Mouse (Mus musculus) erythroblast, adult 5-6 weeks (primary cell): ENCODE measurements around the gene Arhgef10l. TPM values are rescaled to one million over a fixed set of nuclear protein-coding genes. Genes with fewer than 3 reads are reported as not detected.
"Not testable (repeated sequence)": the region's sequence is repeated elsewhere in the genome, so short reads cannot be mapped to it uniquely, and the experiment has no call there.

ENCODE experiments used
- ATAC-seq: replicated peaks from 2 replicates; pipeline ENCODE4 v1.8.0; 2016; ENCODE audit warnings: moderate number of reproducible peaks, mild to moderate bottlenecking, moderate TSS enrichment, inconsistent platforms; ENCODE audit not compliant: poor library complexity, low FRiP score, severe bottlenecking
- total RNA-seq, 2 experiments: library from RNA; stranded (forward) in 1 of 2; stranded (reverse) in 1 of 2; fragments of 150-400 nt in 1 of 2; fragments of 200-764, 138-1000 nt in 1 of 2; gene quantifications; 2 replicates each; pipeline versions ENCODE4 v1.2.3 to v1.2.4; 2015 to 2017; ENCODE audit warnings: low replicate concordance in 2 of 2

Gene Arhgef10l
- total RNA-seq, 2 experiments from 2014 or later = 2.6 to 7.3 TPM

GRCm38 (mm10) chr4:140584240-140584639, 81.6 kb downstream of the Arhgef10l start:
- no peak for ATAC-seq

DNA sequence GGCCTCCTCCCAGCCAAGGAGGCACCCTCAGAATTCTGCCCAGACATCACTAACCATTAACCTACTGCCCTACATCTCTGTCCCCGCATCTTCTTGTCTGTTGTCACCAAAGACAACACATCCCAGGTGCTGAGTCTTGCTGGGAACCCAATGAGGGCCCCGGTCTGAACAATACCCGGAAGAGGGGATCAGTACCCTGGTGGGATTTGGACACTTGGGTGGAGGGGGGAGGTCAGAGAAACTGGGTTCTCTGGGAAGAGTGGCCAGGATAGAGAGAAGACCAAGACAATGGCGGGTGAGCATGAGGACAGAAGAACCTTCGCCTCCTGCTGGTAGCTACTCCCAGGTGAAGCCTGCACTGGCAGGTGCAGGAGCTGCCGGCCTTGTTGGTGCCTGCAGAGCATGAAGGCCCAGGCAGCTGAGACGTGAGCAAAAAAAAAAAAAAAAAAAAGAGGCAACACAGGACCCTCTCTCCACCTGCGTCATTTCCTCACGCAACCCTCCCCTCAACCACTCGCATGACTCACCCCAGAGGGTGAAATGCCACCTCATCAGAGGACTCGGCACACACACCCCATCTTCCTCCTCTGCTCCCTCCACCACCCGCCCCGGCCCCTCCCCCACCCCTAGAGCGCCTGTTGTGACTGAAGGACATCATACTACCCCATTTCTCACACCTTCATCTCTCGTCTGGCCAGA, 83.3 kb downstream of the Arhgef10l start:
- ATAC-seq = no peak

DNA sequence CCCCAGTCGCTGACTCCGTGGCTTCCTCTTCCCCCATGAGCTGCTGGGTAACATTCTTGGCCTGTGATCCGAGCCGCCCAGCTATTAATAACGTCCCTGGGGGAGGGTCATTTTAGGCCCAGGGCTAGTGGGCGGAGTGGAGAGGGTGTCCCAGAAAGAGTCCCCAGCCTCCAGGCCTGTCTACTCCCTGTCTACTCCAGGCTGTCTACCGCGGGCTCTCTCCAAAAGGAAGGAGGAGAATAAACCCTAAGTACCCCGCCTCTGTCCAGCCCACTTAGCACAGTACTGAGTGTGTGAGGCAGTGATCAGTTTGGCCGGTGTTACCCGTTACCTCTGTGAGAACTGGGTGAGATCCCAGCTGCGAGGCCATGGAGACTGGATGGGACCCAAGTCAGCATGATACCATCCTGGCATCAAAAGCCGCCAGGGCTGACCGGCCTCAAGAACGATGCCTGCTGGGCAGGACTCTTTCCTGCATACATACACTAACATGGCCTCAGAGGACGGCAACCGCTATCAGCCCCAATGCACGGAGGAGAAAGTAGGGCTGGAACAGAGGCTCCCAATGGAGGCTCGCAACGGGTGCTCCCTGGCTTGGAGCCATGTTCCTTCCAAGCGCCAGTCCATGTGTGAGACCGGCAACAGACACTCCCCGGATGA, 84.0 kb downstream of the Arhgef10l start:
- no peak for ATAC-seq

- no peak for ATAC-seq
These were observed 84.5 kb downstream of the Arhgef10l start for GRCm38 (mm10) chr4:140581341-140581729.

GRCm38 (mm10) chr4:140580866-140581265, 84.9 kb downstream of the Arhgef10l start:
- ATAC-seq = no peak

GRCm38 (mm10) chr4:140579576-140579975, 86.2 kb downstream of the Arhgef10l start:
- ATAC-seq = no peak

GRCm38 (mm10) chr4:140579149-140579548, 86.7 kb downstream of the Arhgef10l start:
- no peak for ATAC-seq

- no peak for ATAC-seq
These were observed 89.2 kb downstream of the Arhgef10l start for GRCm38 (mm10) chr4:140576628-140577027.

DNA sequence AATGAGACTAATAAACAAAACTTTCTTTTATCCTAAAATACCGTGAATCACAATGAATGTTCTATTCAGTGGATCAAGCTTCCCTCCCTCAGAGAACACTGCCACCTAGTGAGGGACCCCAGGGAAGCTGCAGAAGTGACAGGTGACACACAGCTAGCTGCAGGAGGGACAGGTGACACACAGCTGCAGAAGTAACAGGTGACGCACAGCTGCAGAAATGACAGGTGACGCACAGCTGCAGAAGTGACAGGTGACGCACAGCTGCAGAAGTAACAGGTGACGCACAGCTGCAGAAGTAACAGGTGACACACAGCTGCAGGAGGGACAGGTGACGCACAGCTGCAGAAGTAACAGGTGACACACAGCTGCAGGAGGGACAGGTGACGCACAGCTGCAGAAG, 90.9 kb downstream of the Arhgef10l start:
- ATAC-seq = not testable (repeated sequence)

- no peak for ATAC-seq
These were observed 93.4 kb downstream of the Arhgef10l start for GRCm38 (mm10) chr4:140572376-140572775.

DNA sequence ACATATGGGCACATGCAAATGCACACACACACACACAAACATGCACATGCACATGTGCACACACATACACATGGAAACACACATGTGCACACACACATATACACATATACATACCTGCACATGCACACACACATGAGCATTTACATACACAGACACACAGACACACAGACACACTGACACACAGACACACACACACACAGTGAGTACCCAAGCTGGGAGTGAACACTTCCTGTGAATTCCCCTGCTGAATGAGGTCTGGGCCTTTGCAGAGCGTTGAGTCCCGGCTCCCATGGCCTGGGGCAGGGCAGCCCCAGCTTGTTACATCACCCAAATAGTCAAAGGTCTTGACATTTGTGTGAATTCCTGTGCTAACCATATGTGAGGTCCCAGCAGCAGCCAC, 96.4 kb downstream of the Arhgef10l start:
- ATAC-seq = no peak

GRCm38 (mm10) chr4:140567911-140568480, 97.8 kb downstream of the Arhgef10l start:
- no peak for ATAC-seq

DNA sequence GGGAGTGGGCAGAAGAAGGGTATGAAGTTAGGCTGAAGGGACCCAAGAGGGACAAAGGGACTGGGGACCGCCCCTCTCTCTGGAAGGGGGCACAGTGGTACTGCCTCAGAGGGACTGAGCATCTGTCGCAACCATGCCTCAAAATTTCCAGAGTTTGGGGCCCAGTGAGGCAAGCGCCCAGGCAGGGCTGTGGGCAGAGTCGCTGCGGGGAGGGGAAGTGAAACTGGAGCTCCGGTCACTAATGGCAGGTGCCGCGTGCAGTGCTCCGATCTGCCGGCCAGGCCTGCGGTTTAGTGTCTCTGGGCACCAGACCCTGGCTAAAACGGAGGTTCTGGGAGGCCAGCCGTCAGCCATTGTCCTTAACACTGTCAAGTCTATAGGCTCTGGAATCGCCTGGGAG, 99.0 kb downstream of the Arhgef10l start:
- ATAC-seq = no peak

GRCm38 (mm10) chr4:140564459-140564858, 101.4 kb downstream of the Arhgef10l start:
- ATAC-seq = not testable (repeated sequence)

DNA sequence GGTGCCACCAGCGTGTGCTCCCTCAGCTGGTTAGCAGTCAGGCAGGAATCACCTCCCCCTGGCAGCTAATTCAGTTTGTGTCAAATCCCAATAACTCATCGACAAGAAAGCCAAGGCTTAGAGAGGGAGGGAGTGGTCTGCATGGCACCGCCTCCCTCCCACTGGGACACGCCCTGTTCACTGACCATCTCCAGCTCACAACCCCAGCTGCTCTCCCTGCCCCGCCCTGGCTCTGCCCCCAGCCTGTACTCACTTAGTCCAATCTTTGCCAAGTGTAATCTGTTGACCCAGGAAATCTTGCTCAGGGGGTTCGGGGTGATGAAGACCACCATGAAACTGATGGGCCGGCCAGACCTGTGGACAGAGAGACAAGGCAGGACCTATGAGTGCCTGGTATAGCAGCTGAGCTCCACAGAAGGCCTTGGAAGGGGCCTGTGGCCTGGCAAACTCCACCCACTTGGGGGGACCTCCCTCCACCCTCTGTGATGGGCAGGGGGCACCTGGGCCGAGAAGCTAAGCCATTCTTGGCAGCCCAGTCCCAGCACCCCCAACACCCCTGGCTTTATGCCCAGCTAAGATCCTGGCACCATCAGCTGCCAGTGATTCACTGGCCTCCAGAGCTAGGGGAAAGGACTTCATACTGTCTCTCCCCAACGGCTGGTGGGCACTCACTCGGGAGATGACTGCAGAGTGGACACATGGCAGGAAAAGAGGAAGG, 103.2 kb downstream of the Arhgef10l start:
- ATAC-seq = no peak

DNA sequence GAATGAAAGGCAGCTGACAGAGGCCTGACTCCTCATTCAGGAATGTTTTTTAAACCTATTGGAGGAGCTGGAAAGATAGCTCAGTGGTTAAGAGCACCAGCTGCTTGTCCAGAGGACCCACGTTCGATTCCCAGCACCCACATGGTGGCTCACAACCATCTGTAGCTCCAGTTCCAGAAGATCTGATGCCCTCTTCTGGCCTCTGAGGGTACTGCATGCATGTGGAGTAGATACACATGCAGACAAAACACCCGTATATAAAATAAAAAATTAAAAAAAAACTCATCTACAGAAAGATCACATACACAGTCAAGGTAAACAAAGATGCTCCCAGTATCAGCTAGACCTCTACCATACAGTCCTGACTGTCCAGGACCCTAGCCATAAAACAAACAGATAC, 104.1 kb downstream of the Arhgef10l start:
- no peak for ATAC-seq

- no peak for ATAC-seq
These were observed 106.0 kb downstream of the Arhgef10l start for GRCm38 (mm10) chr4:140559862-140560261.

DNA sequence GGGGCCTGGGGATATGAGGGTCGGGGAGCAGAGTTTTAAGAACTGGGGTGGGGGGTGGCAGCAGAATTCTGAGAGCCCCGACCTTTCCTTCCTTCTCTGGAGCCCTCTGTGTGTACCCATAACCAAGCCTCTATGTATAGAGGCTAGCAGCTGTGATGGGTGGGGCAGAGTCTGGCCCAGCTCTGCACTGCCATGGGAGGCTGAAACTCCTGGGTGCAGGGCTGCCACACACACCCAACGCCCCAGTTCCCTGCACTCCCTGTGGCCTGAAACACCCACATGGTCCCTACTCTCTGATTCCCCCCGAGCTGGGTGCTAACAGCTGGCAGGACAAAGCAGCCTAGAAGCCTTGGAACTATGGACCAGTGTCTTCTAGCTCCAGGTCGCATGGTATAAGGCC, 107.6 kb downstream of the Arhgef10l start:
- no peak for ATAC-seq

GRCm38 (mm10) chr4:140556561-140556960, 109.3 kb downstream of the Arhgef10l start:
- ATAC-seq = no peak

DNA sequence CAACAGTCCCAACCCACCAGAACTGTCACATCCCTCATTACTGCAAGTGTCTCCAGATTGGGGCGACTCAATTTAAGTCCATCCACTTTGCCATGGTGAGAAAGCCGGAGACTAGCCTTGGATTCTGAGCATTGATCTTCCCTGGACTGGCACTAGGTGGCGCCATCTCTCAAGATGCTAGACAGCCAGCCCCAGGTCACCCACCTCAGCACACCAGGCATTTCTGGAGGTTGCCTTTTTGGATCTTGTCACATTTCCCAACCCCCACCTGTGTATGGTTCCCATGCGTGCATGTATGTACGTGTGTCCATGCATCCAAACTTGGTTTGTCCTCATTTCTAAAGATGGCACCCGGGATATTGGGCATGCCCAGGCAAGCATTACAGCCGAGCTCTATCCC, 110.5 kb downstream of the Arhgef10l start:
- ATAC-seq = no peak

- ATAC-seq = no peak; the same call in 1 of the 2 replicates
These were observed 111.3 kb downstream of the Arhgef10l start for GRCm38 (mm10) chr4:140554552-140554951.
